Mouse (Mus musculus) stomach, embryonic 15.5 days (tissue): ENCODE data around the gene Mfsd12. TPM values are rescaled to one million over a fixed set of nuclear protein-coding genes. Genes with fewer than 3 reads are reported as not detected.
A peak's percentile ranks its signal among the peaks of the same experiment; 100 is the strongest.

Source experiments
- ATAC-seq: fragments of 200-750 bp; cut with Nextera tagmentation; 2 replicates; pipeline ENCODE4 v1.8.0; 2017; ENCODE audit warnings: low read depth, moderate number of reproducible peaks, moderate TSS enrichment; ENCODE audit not compliant: insufficient read depth, low FRiP score
- H3K27ac ChIP-seq: fragments of 300-500 bp; sonication (generic); 2 replicates; pipeline ENCODE4 v1.5.1; 2015; ENCODE audit warnings: mild to moderate bottlenecking, inconsistent platforms
- H3K27me3 ChIP-seq: fragments of 300-500 bp; sonication (generic); replicated peaks from 2 replicates; pipeline ENCODE4 v1.6.1; 2015; ENCODE audit warnings: inconsistent platforms
- H3K36me3 ChIP-seq: fragments of 300-500 bp; sonication (generic); 2 replicates; pipeline ENCODE4 v1.6.1; 2015; ENCODE audit warnings: inconsistent platforms
- H3K4me1 ChIP-seq: fragments of 300-500 bp; sonication (generic); 2 replicates; pipeline ENCODE4 v1.6.1; 2015; ENCODE audit warnings: inconsistent platforms
- H3K4me2 ChIP-seq: fragments of 300-500 bp; sonication (generic); 2 replicates; pipeline ENCODE4 v1.6.1; 2015; ENCODE audit warnings: mild to moderate bottlenecking, inconsistent platforms
- H3K4me3 ChIP-seq: fragments of 300-500 bp; sonication (generic); replicated peaks from 2 replicates; pipeline ENCODE4 v1.5.1; 2015; ENCODE audit warnings: inconsistent platforms
- H3K9ac ChIP-seq: fragments of 300-500 bp; sonication (generic); 2 replicates; pipeline ENCODE4 v1.6.1; 2015; ENCODE audit warnings: inconsistent platforms
- H3K9me3 ChIP-seq: fragments of 300-500 bp; sonication (generic); 2 replicates; pipeline ENCODE4 v1.6.1; 2016; ENCODE audit warnings: inconsistent platforms
- WGBS: fragments of 180-500 bp; shearing (Covaris S2); methylation state at CpG from one replicate; pipeline ENCODE4 v1.1.7; 2015; 5-methylcytosine and 5-hydroxymethylcytosine counted together
- polyA plus RNA-seq: library from polyadenylated mRNA; unstranded; fragments of >200 nt; fragmentation: Nextera tagmentation; extraction: Ambion mirVana; gene quantifications from 2 replicates; pipeline ENCODE4 v1.2.1, GENCODE M21; 2015

Gene Mfsd12
- 12.8 and 13.6 TPM in 2 replicates for polyA plus RNA-seq

DNA sequence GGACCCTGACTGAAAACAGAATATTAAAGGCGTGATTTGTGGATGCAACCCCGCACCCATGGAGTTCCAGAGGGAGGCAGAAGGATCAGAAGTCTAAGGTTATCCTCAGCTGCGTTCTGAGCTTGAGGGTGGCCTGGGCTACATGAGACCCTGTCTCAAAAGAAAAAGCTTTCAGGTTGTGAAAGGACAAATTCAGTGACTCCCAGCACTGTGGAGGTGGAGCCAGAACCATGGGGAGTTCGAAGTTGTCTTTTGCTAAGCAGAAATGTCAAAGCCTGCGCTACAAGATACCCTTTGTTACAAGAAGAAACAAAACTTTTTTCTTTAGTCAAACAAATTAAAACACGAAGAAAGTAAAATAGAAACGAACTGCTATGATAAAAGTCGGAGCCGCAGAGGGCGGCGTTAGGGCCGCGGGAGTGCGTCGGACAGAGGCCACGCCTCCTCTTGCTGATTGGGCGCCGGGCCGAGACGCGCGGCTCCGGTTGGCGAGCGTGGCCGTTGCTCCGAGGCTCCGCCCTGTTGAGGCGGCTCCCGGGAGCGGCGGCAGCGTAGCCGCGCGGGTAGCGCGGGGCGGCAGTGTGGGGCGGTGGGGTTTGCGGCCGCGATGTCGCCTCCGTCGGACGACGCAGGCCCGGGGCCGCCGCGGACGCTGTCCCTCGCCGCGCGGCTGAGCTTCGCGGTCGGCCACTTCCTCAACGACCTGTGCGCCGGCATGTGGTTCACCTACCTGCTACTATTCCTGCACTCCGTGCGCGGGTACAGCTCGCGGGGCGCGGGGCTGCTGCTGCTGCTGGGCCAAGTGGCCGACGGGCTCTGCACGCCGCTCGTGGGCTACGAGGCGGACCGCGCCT, at the start of gene Mfsd12:
Mfsd12 (plus strand) TSS at position 501 of the 854 bp plus-strand sequence.
- peak within 1 kb of the TSS; percentile 76 for H3K9ac ChIP-seq
- H3K36me3 ChIP-seq: no peaks in the 10 kb centered on the region
- ATAC-seq: peak; percentile 87
- peaks cover 23% of the 10 kb centered on the region for H3K4me1 ChIP-seq
- peak within 1 kb of the TSS; percentile 83 for H3K4me3 ChIP-seq
- no peaks in the 10 kb centered on the region for H3K27me3 ChIP-seq
- no peaks in the 10 kb centered on the region for H3K9me3 ChIP-seq
- peak within 1 kb of the TSS; percentile 99 for H3K4me2 ChIP-seq
- WGBS: 2% methylated on average over 79 of the region's 79 CpGs
- H3K27ac ChIP-seq: 0 out of 2 replicates have a peak within 1 kb of the TSS, but pooled peaks have one; percentile 23

DNA sequence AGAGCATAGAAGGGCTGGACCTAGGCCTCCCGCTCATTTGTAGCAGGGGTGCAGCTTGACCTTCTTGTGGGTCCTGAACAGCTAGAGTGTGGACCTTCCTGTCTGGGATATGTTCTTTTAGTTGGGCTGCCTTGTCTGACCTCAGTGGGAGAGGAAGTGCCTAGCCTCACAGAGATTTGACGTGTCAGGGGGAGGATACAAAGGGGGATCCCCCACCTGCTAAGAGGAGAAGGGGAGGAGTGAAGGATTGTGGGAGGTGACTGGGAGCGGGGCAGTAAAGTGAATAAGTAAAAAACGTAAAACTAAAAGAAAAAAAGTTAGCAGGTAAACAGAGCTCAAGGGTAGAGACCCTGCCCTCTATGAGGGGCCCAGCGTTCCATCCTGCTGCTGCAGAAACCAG, 47.7 kb upstream of the Mfsd12 start:
- no peak for ATAC-seq
- no peaks in the 10 kb centered on the region for H3K4me1 ChIP-seq
- no peak overlapping the region for H3K4me3 ChIP-seq
- WGBS: 91% methylated on average over 5 of the region's 5 CpGs
- no peaks in the 10 kb centered on the region for H3K9me3 ChIP-seq
- H3K4me2 ChIP-seq: no peak overlapping the region
- no peaks in the 10 kb centered on the region for H3K27me3 ChIP-seq
- no peak overlapping the region for H3K9ac ChIP-seq
- H3K36me3 ChIP-seq: peaks cover 59% of the 10 kb centered on the region
- no peak overlapping the region for H3K27ac ChIP-seq

DNA sequence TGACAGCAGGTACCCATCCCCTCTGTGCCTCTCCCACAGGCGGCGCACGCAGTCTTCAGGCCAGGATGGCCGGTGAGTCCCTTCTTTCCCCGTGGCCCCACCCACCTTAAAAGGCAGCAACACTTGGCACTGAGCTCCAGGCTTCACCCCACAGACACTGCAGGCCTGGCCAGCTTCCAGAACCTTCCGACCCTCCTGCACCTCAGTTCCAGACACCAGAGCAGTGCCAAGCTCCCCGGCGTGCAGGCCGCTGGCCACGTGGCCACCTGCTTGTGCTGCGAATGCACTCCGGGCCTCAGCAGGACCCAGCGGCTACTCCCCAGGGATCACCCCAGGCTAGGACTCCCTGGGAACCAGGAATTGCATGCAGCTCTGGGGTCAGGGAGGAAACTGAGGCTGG, 43.7 kb upstream of the Mfsd12 start:
- no peak overlapping the region for H3K27ac ChIP-seq
- no peaks in the 10 kb centered on the region for H3K9me3 ChIP-seq
- no peak overlapping the region for H3K9ac ChIP-seq
- 89% methylated on average over 13 of the region's 13 CpGs for WGBS
- no peak overlapping the region for H3K4me3 ChIP-seq
- peaks cover 22% of the 10 kb centered on the region for H3K4me1 ChIP-seq
- peaks cover 44% of the 10 kb centered on the region for H3K36me3 ChIP-seq
- ATAC-seq: no peak
- no peaks in the 10 kb centered on the region for H3K27me3 ChIP-seq
- H3K4me2 ChIP-seq: no peak overlapping the region

DNA sequence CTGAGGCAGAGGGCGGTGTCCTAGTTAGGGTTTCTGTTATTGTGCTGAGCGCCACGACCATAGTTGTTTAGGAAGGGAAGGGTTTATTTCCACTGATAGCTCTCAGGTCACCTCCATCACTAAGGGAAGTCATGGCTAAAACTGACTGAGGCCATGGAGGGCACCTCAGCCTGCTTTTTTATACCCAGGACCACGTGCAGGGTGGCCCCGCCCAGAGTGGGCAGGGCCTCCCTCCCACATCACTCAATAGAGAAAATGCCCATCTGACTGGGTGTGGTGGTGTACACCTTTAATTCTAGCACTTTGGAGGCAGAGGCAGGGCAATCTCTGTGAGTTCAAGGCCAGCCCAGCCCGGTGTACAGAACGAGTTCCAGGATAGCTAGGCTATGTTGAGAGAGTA, 43.1 kb upstream of the Mfsd12 start:
- H3K9me3 ChIP-seq: no peaks in the 10 kb centered on the region
- no peak overlapping the region for H3K4me2 ChIP-seq
- no peak for ATAC-seq
- H3K27me3 ChIP-seq: no peaks in the 10 kb centered on the region
- H3K4me1 ChIP-seq: peaks cover 28% of the 10 kb centered on the region
- 75% methylated on average over 7 of the region's 7 CpGs for WGBS
- peaks cover 40% of the 10 kb centered on the region for H3K36me3 ChIP-seq
- no peak overlapping the region for H3K27ac ChIP-seq
- no peak overlapping the region for H3K9ac ChIP-seq
- no peak overlapping the region for H3K4me3 ChIP-seq

DNA sequence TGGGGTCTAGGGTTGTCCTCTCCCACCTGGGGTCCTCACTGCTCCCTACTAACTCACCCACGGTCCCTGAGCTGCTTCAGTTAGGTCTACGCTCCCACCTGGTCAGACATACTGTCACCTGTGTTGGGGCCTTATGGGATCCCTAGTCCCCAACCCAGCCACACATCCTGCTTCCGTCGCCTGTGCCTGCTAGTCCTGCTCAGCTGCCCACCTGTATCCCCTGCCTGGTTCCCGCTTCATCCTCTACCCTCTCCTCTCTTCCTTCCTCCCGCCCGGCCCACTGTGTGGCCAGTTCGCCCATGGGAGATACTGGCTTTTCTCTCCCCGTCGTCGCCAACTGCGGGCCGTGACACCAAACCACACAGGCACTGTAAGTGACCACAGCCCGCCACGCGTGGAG, 41.7 kb upstream of the Mfsd12 start:
- Histone ChIP-seq H3K9ac (no peak overlapping the region), H3K36me3 (peaks cover 32% of the 10 kb centered on the region), H3K27ac (no peak overlapping the region), H3K4me1 (peaks cover 36% of the 10 kb centered on the region), H3K4me2 (no peak overlapping the region), H3K9me3 (no peaks in the 10 kb centered on the region), H3K27me3 (no peaks in the 10 kb centered on the region), H3K4me3 (no peak overlapping the region)
- ATAC-seq: no peak
- 94% methylated on average over 16 of the region's 16 CpGs for WGBS

DNA sequence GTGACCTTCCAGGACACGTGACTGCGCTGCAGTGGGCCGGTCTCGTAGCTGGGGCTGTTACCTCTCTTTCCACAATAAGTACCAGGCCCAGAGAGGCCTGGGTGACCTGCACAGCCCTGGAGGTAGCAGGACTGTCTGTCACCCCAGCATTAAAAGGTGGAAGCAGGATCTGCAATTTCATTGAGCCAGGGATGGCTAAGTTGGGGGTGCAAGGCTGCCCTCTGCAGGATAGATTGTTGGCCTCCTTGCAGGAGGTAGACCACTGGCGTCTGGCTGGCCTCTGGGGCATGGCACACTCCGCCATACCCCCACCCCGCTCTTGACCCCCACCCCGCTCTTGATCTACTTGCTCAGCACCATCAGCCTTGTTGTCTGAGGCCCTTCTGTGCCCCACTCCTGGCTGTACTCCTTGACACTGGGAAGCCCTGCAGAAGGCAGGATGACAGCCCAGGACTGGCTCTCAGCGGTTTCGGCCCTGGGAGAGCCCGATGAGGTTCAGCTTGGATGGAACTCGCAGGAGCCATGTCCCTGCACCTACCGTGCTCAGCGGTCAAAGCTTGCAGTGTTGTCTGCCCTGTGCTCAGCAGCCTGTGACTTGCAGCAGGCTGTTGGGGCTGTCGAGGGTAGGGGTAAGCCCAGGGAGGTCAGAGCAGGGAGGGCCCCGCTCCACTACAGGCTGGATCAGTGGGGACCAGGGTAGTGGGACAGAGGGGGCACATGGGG, 40.8 kb upstream of the Mfsd12 start:
- Histone ChIP-seq H3K9me3 (no peaks in the 10 kb centered on the region), H3K36me3 (peaks cover 25% of the 10 kb centered on the region), H3K9ac (peak overlapping the region; percentile 13; the same call in 1 of the 2 replicates), H3K27me3 (no peaks in the 10 kb centered on the region), H3K4me3 (peak overlapping the region; percentile 28), H3K4me1 (peaks cover 36% of the 10 kb centered on the region), H3K4me2 (peak overlapping the region; percentile 55), H3K27ac (peak overlapping the region; percentile 65)
- WGBS: 50% methylated on average over 16 of the region's 16 CpGs
- ATAC-seq: no peak

DNA sequence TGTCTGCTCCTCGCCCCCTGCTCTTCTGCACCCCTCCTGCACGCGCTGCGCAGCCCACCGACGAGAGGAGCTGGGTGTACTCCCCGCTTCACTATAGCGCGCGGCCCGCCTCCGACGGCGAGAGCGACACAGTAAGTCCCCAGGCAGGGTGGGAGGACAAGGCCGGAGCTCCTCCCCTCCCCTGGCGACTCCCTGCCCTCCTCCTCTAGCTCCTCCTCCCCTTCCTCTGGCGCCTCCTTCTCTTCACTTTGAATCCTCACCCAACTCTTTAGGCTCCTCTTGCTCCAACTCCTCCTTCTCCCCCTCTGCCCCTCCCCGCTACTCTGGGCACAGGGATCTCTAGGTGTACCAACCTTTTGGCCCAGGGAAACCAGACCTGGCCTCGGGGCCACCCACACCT, 40.0 kb upstream of the Mfsd12 start:
- Histone ChIP-seq H3K36me3 (peaks cover 21% of the 10 kb centered on the region), H3K4me2 (peak overlapping the region; percentile 55), H3K9me3 (no peaks in the 10 kb centered on the region), H3K4me3 (peak overlapping the region; percentile 28), H3K4me1 (peaks cover 42% of the 10 kb centered on the region), H3K9ac (peak overlapping the region; percentile 13; the same call in 1 of the 2 replicates), H3K27me3 (no peaks in the 10 kb centered on the region), H3K27ac (peak overlapping the region; percentile 65; the same call in 1 of the 2 replicates)
- 17% methylated on average over 20 of the region's 20 CpGs for WGBS
- no peak for ATAC-seq

DNA sequence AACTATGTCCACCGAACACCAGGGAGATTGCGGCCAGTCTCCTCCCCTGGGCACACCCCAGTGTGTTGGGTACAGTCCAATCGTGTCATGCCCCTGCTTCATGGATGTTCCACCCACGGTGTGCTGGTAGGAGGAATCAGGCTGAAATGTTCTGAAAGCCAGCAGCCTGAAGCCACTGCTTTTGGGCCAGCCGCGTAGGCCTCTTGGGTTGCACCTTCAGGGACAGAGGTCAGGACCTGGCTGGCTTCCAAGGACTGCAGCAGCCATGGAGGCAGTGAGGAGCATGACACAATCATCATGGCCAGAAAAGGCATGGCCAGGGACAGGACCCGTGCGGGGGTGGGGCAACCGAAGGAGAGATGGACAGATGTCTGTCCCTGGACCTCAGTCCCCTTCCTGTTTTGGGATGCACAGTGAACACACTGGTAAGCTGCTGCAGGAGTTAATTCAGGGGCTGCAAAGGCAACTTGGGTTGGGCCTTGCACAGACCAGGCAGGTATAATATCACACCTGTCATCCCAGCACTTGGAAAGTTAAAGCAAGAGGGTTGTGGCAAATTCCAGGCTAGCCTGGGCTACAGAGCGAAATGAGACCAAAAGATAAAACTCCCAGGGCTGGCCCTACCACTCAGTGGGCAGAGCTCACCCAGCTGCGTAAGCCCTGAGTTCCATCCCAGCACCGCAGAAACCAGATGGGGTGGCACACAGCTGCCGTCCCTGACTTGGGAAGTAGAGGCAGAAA, 38.5 kb upstream of the Mfsd12 start:
- Histone ChIP-seq H3K4me3 (peak overlapping the region; percentile 99; the same call in 1 of the 2 replicates), H3K27ac (peak overlapping the region; percentile 92; the same call in 1 of the 2 replicates), H3K4me2 (peak overlapping the region; percentile 78), H3K4me1 (peaks cover 46% of the 10 kb centered on the region), H3K9ac (0 out of 2 replicates have a peak overlapping the region, but pooled peaks have one; percentile 10), H3K36me3 (peaks cover 30% of the 10 kb centered on the region), H3K9me3 (no peaks in the 10 kb centered on the region), H3K27me3 (no peaks in the 10 kb centered on the region)
- WGBS: 87% methylated on average over 13 of the region's 13 CpGs
- ATAC-seq: no peak

DNA sequence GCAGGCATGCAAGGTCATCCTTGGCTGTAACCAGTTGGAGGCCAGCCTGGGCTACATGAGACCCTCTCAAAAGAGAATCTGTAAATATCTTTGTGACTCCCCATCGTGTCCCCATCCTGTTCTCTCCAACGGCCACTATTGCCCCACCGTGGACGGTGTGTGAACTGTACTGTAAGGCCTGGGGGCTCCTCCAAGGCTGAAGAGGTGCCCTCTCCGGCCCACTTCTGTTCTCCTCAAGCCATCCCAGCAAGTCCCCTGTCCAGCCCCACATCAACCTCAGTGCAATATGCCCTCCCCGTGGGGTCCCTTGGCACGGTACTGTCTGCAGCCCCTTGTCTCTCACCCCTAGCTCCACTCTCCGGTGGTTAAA, 38.0 kb upstream of the Mfsd12 start:
- no peak for ATAC-seq
- Histone ChIP-seq H3K27me3 (no peaks in the 10 kb centered on the region), H3K4me1 (peaks cover 46% of the 10 kb centered on the region), H3K9me3 (no peaks in the 10 kb centered on the region), H3K4me2 (peak overlapping the region; percentile 78), H3K36me3 (peaks cover 35% of the 10 kb centered on the region), H3K27ac (peak overlapping the region; percentile 92), H3K4me3 (peak overlapping the region; percentile 99), H3K9ac (peak overlapping the region; percentile 10; the same call in 1 of the 2 replicates)
- WGBS: 26% methylated on average over 8 of the region's 8 CpGs

DNA sequence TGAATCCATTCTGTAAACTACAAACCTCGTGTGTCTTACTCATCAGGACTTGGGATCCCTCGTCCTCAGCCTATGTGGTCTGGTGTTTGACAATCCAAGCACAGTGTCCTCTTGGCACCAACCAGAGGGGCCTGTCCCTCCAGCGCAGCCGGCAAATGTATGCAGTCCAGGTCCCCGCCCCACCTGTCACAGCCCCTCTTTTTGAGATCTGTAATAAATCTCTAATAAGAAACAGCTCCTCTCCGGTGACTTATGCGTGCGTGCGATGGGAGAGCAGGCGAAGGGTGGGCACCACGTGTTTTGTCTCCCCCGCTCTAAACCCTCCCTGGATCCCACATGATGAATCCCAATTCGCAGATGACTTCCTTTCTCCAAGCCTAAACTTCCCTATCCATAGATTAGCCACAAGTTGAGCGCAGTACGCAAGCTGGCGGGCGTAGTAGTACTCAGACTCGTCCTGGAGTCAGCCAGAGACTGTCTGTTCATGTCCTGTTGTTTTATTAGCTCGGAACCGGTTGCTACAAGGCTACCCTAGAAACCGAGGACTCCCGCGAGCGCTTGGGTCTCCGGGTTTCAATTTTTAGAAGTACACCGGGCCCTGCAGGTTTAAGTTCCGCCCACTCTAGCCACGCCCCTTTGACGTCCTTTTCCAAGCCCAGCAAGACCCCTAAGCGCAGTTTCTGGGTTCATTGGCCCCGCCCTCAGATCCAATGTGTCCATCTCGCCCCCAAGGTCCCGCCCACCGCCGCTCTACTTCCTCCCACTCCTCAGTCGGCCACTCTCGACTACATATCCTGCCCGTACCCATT, 37.3 kb upstream of the Mfsd12 start:
- H3K4me1 ChIP-seq: peaks cover 46% of the 10 kb centered on the region
- peak overlapping the region; percentile 78 for H3K4me2 ChIP-seq
- no peaks in the 10 kb centered on the region for H3K27me3 ChIP-seq
- peaks cover 41% of the 10 kb centered on the region for H3K36me3 ChIP-seq
- ATAC-seq: no peak; the same call in 1 of the 2 replicates
- H3K4me3 ChIP-seq: peak overlapping the region; percentile 99
- peak overlapping the region; percentile 92 for H3K27ac ChIP-seq
- H3K9ac ChIP-seq: peak overlapping the region; percentile 10; the same call in 1 of the 2 replicates
- WGBS: under 1% methylated on average over 38 of the region's 38 CpGs
- no peaks in the 10 kb centered on the region for H3K9me3 ChIP-seq
